Mouse (Mus musculus): ENCODE results near the gene Slc25a39. TPM values are rescaled to one million over a fixed set of nuclear protein-coding genes. Genes with fewer than 3 reads are reported as not detected.

The Slc25a39 gene
- polyA plus RNA-seq, 1 experiment, result 1,128 TPM

DNA sequence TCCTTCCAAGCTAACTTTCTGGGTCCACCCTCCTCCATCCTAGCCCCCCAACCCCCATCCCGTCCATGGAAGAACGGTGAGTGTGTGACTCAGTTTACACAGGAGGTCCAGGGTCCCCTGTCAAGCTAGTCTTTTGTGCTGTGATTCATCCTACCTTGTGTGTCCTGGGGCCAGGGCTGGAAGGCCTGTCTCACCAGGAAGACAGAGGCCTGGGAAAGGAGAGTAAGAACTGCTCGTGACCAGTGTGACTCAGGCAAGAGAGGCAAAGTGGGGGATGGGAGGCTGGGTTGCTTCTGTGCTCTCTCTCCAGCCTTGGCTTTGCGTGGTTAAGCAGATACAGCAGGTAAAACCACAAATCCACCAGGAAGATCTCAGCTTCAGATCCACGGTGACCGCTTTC is 16.9 kb upstream of the Slc25a39 start:
- DNase-seq, result no peak
- H3K27ac ChIP-seq (ENCODE audit: insufficient read depth, low read depth, low read length), result no peak overlapping the region
- WGBS, result 84% methylated on average over 6 of the region's 6 CpGs
- TF ChIP-seq CTCF (conservative IDR thresholded peaks at IDR 0.05; ENCODE audit: insufficient read depth, insufficient read length, low read depth, low read length) (no peak), POLR2A (IDR thresholded peaks at IDR 0.05; ENCODE audit: low read depth, low read length) (no peak)
- no peaks in the 10 kb centered on the region for H3K36me3 ChIP-seq (ENCODE audit: control insufficient read depth, insufficient read depth, low read length)
- H3K27me3 ChIP-seq (replicated peaks; ENCODE audit: control insufficient read depth, insufficient read depth, low read length), result no peaks in the 10 kb centered on the region
- H3K4me1 ChIP-seq (ENCODE audit: control insufficient read depth, insufficient read depth, low read length), result no peaks in the 10 kb centered on the region
- H3K4me3 ChIP-seq (ENCODE audit: insufficient read depth, low read depth, low read length), result no peak overlapping the region

GRCm38 (mm10) chr11:102421559-102421958 is 13.8 kb upstream of the Slc25a39 start:
- no peak for DNase-seq
- Histone ChIP-seq H3K4me3 (ENCODE audit: insufficient read depth, low read depth, low read length) (no peak overlapping the region), H3K27me3 (replicated peaks; ENCODE audit: control insufficient read depth, insufficient read depth, low read length) (no peaks in the 10 kb centered on the region), H3K27ac (ENCODE audit: insufficient read depth, low read depth, low read length) (no peak overlapping the region), H3K36me3 (ENCODE audit: control insufficient read depth, insufficient read depth, low read length) (no peaks in the 10 kb centered on the region), H3K4me1 (ENCODE audit: control insufficient read depth, insufficient read depth, low read length) (no peaks in the 10 kb centered on the region)
- 36% methylated on average over 8 of the region's 8 CpGs for WGBS
- no peak; the same call in 1 of the 2 replicates for TF ChIP-seq CTCF (conservative IDR thresholded peaks at IDR 0.05; ENCODE audit: insufficient read depth, insufficient read length, low read depth, low read length)
- no peak for TF ChIP-seq POLR2A (IDR thresholded peaks at IDR 0.05; ENCODE audit: low read depth, low read length)

DNA sequence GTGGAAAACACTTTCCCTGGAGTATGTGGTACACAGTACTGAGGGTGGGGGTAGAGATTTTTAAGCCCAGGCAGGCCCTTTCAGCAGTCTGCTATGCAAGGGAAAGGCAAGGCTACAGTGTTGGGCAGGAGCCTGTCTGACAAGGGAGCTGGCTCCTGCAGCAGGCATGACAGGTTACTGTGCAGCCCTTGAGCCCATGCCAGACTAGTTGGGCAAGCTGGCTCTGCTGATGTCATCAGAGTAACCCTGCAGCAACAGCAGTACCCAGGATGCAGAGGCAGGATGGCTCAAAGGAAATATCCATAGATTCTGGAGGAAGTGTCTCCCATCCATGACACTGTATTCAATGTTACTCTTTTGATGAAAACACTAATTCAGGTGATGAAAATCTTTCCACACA is 11.1 kb upstream of the Slc25a39 start:
- Histone ChIP-seq H3K36me3 (ENCODE audit: control insufficient read depth, insufficient read depth, low read length) (no peaks in the 10 kb centered on the region), H3K4me3 (ENCODE audit: insufficient read depth, low read depth, low read length) (no peak overlapping the region), H3K27ac (ENCODE audit: insufficient read depth, low read depth, low read length) (no peak overlapping the region), H3K27me3 (replicated peaks; ENCODE audit: control insufficient read depth, insufficient read depth, low read length) (no peaks in the 10 kb centered on the region), H3K4me1 (ENCODE audit: control insufficient read depth, insufficient read depth, low read length) (no peaks in the 10 kb centered on the region)
- TF ChIP-seq CTCF (conservative IDR thresholded peaks at IDR 0.05; ENCODE audit: insufficient read depth, insufficient read length, low read depth, low read length) (no peak), POLR2A (IDR thresholded peaks at IDR 0.05; ENCODE audit: low read depth, low read length) (no peak)
- DNase-seq, result no peak

DNA sequence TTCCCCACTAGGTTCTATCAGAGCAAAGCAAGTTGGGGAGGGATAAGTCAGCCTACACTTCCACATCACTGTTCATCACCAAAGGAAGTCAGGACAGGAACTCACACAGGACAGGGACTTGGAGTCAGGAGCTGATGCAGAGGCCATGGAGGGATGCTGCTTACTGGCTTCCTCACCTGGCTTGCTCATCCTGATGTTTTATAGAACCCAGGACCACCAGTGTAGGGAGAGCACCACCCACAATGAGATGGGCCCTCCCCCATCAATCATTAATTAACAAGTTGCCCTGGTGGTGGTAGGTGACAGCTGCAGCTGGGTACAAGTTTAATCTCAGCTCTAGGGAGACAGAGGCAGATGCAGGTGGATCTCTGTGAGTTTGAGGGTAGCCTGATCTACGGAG is 9.4 kb upstream of the Slc25a39 start:
- H3K27me3 ChIP-seq (replicated peaks; ENCODE audit: control insufficient read depth, insufficient read depth, low read length), result no peaks in the 10 kb centered on the region
- 80% methylated on average over 1 of the region's 1 CpGs for WGBS
- H3K4me3 ChIP-seq (ENCODE audit: insufficient read depth, low read depth, low read length), result no peak overlapping the region
- H3K36me3 ChIP-seq (ENCODE audit: control insufficient read depth, insufficient read depth, low read length), result no peaks in the 10 kb centered on the region
- no peak overlapping the region for H3K27ac ChIP-seq (ENCODE audit: insufficient read depth, low read depth, low read length)
- TF ChIP-seq CTCF (conservative IDR thresholded peaks at IDR 0.05; ENCODE audit: insufficient read depth, insufficient read length, low read depth, low read length) (no peak), POLR2A (IDR thresholded peaks at IDR 0.05; ENCODE audit: low read depth, low read length) (no peak)
- no peaks in the 10 kb centered on the region for H3K4me1 ChIP-seq (ENCODE audit: control insufficient read depth, insufficient read depth, low read length)
- no peak for DNase-seq

DNA sequence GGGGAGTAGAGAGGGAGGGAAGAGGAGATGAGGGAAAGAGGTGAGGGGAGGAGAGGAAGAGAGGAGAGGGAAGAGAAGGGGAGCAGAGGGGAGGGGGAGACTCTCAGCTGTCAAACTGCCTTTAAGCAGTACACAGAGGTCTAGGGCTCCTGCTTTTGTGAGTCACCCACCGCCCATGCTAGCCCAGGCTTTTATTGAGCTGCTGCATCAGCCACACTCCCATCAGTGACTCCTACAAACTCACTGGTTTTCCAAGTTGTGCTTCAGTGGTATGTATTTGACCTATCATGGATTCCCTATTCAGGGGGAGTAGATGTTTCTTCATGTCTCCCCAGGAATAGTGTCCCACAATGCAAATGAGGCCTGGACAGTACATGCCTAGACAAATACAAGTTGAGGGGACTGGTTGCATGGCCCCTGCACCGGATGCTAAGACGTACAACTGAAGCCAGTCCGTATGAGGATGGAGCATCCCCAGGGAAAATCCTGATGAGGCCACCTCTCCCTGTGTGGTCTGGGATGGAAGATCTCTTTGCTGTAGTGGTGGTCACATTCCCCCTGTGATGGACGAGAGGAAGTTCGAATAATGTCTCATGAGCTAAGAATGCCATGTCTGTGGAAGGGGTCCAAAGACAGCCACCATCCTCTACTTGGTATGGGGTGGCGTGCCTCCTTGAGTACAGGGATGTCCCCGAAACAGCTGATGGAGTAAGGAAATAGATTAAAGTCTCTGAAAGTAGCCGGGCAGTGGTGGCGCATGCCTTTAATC is 7.5 kb upstream of the Slc25a39 start:
- no peaks in the 10 kb centered on the region; the same call in 1 of the 2 replicates for H3K4me1 ChIP-seq (ENCODE audit: control insufficient read depth, insufficient read depth, low read length)
- TF ChIP-seq CTCF (conservative IDR thresholded peaks at IDR 0.05; ENCODE audit: insufficient read depth, insufficient read length, low read depth, low read length) (no peak), POLR2A (IDR thresholded peaks at IDR 0.05; ENCODE audit: low read depth, low read length) (no peak)
- 72% methylated on average over 10 of the region's 10 CpGs for WGBS

DNA sequence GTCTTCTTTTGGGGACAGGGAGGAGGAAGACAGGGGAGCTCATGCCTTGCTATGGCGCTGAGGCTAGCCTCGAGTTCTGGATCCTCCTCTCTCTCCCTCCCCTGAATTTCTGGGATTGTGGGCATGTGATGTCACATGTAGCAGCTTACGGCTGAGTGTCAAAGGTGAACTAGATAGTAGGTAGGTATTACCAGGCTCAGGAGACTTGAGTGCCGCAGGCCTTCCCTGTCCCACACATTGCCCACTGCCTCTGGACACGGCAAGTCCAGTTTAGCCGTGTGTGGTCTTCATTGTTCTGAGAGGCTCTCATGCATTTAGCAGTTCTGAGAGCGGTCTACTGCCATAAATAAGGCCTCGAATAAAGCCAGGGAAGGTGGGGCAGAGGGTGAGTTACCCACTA is 5.3 kb upstream of the Slc25a39 start:
- Histone ChIP-seq H3K36me3 (ENCODE audit: control insufficient read depth, insufficient read depth, low read length) (no peaks in the 10 kb centered on the region), H3K4me1 (ENCODE audit: control insufficient read depth, insufficient read depth, low read length) (no peaks in the 10 kb centered on the region; the same call in none of the 2 replicates), H3K27me3 (replicated peaks; ENCODE audit: control insufficient read depth, insufficient read depth, low read length) (no peaks in the 10 kb centered on the region), H3K4me3 (ENCODE audit: insufficient read depth, low read depth, low read length) (no peak overlapping the region), H3K27ac (ENCODE audit: insufficient read depth, low read depth, low read length) (no peak overlapping the region)
- no peak for DNase-seq
- no peak for TF ChIP-seq CTCF (conservative IDR thresholded peaks at IDR 0.05; ENCODE audit: insufficient read depth, insufficient read length, low read depth, low read length)
- TF ChIP-seq POLR2A (IDR thresholded peaks at IDR 0.05; ENCODE audit: low read depth, low read length), result no peak
- WGBS, result 79% methylated on average over 8 of the region's 8 CpGs

More for the DNA sequence above, 7.5 kb upstream of the Slc25a39 start:
- DNase-seq, result no peak
- Histone ChIP-seq H3K4me3 (ENCODE audit: insufficient read depth, low read depth, low read length) (no peak overlapping the region), H3K27me3 (replicated peaks; ENCODE audit: control insufficient read depth, insufficient read depth, low read length) (no peaks in the 10 kb centered on the region), H3K27ac (ENCODE audit: insufficient read depth, low read depth, low read length) (no peak overlapping the region), H3K36me3 (ENCODE audit: control insufficient read depth, insufficient read depth, low read length) (no peaks in the 10 kb centered on the region)

GRCm38 (mm10) chr11:102411704-102412103 is 4.0 kb upstream of the Slc25a39 start:
- H3K36me3 ChIP-seq (ENCODE audit: control insufficient read depth, insufficient read depth, low read length), result no peaks in the 10 kb centered on the region
- H3K4me3 ChIP-seq (ENCODE audit: insufficient read depth, low read depth, low read length), result no peak overlapping the region
- TF ChIP-seq POLR2A (IDR thresholded peaks at IDR 0.05; ENCODE audit: low read depth, low read length) (no peak), CTCF (conservative IDR thresholded peaks at IDR 0.05; ENCODE audit: insufficient read depth, insufficient read length, low read depth, low read length) (peak; percentile 99; the same call in 1 of the 2 replicates)
- peak; percentile 97 for DNase-seq
- H3K27ac ChIP-seq (ENCODE audit: insufficient read depth, low read depth, low read length), result no peak overlapping the region
- no peaks in the 10 kb centered on the region for H3K27me3 ChIP-seq (replicated peaks; ENCODE audit: control insufficient read depth, insufficient read depth, low read length)
- no peaks in the 10 kb centered on the region; the same call in none of the 2 replicates for H3K4me1 ChIP-seq (ENCODE audit: control insufficient read depth, insufficient read depth, low read length)
- 4% methylated on average over 11 of the region's 11 CpGs for WGBS

All from kidney, adult 2 months (tissue).